In the genomic region with DNA sequence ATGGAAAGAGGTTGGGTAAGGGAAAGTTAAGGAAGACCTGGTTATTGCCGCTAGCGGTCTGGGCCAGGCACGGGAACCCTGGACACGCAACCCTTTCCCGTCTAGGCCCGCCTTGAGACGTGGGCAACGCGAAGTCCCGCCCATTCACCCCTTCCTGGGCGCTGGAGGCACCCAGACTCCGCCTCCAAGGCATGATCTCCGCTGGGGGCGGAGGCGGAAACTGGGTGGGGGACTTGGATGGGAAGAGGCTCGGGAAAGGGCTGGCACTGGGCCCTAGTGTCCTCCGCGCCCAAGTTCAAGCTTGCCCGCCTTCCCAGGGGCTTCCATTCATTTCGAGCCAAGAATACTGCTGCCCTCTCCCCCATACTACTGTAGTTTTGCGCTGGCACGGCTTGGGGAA, we compare ENCODE assay signal across 8 mouse cellular contexts. TPM values are rescaled to one million over a fixed set of nuclear protein-coding genes. Genes with fewer than 3 reads are reported as not detected.
DNase-seq lines count a peak whose midpoint lies in the region; ATAC-seq and TF ChIP-seq lines count a peak whose summit lies in the region.

A gene (plus strand): TSS at position 235 of the 400 bp plus-strand sequence.

- peaks cover 26% of the 10 kb centered on the region for H3K36me3 ChIP-seq in C2C12 (ENCODE audit: control insufficient read depth, insufficient read depth)
- H3K36me3 ChIP-seq in forebrain, embryonic 11.5 days (ENCODE audit: control insufficient read depth, insufficient read depth, low read length): no peaks in the 10 kb centered on the region
- no peaks in the 10 kb centered on the region; the same call in 1 of the 2 replicates for H3K36me3 ChIP-seq in heart, embryonic 16.5 days (ENCODE audit: control insufficient read depth, insufficient read depth)
- no peaks in the 10 kb centered on the region for H3K36me3 ChIP-seq in liver, embryonic 16.5 days (ENCODE audit: control insufficient read depth, insufficient read depth)
- H3K36me3 ChIP-seq in neural tube, embryonic 12.5 days: peaks cover 10% of the 10 kb centered on the region; the same call in 1 of the 2 replicates

- H3K4me3 ChIP-seq in C2C12 (ENCODE audit: insufficient read depth, poor library complexity, severe bottlenecking): peak within 1 kb of the TSS; percentile 75
- peak within 1 kb of the TSS; percentile 59 for H3K4me3 ChIP-seq in forebrain, embryonic 11.5 days (ENCODE audit: low read depth, low read length)
- H3K4me3 ChIP-seq in heart, embryonic 16.5 days (ENCODE audit: low read length): peak within 1 kb of the TSS; percentile 72
- peak within 1 kb of the TSS; percentile 54 for H3K4me3 ChIP-seq in liver, embryonic 16.5 days (ENCODE audit: low read depth, low read length)
- peak within 1 kb of the TSS; percentile 61 for H3K4me3 ChIP-seq in neural tube, embryonic 12.5 days

- H3K27me3 ChIP-seq in C2C12 (ENCODE audit: control insufficient read depth, insufficient read depth, insufficient read length): no peaks in the 10 kb centered on the region
- H3K27me3 ChIP-seq in forebrain, embryonic 11.5 days (ENCODE audit: control insufficient read depth, insufficient read depth, low read length): no peaks in the 10 kb centered on the region
- H3K27me3 ChIP-seq in heart, embryonic 16.5 days (ENCODE audit: control insufficient read depth, insufficient read depth, low read length): no peaks in the 10 kb centered on the region
- peaks cover 31% of the 10 kb centered on the region for H3K27me3 ChIP-seq in liver, embryonic 16.5 days (ENCODE audit: control insufficient read depth, insufficient read depth, low read depth, low read length)
- H3K27me3 ChIP-seq in neural tube, embryonic 12.5 days (replicated peaks): no peaks in the 10 kb centered on the region

- H3K9ac ChIP-seq in forebrain, embryonic 11.5 days (ENCODE audit: low read length): peak within 1 kb of the TSS; percentile 84
- H3K9ac ChIP-seq in heart, embryonic 16.5 days (ENCODE audit: low read length): peak within 1 kb of the TSS; percentile 90
- peak within 1 kb of the TSS; percentile 53 for H3K9ac ChIP-seq in liver, embryonic 16.5 days (ENCODE audit: low read depth, low read length)
- peak within 1 kb of the TSS; percentile 85 for H3K9ac ChIP-seq in neural tube, embryonic 12.5 days

- peaks cover 25% of the 10 kb centered on the region for H3K79me3 ChIP-seq in C2C12 (ENCODE audit: low read depth)

- H3K4me1 ChIP-seq in forebrain, embryonic 11.5 days (replicated peaks; ENCODE audit: control insufficient read depth, insufficient read depth, low read length): peaks cover 11% of the 10 kb centered on the region; the same call in 1 of the 2 replicates
- H3K4me1 ChIP-seq in heart, embryonic 16.5 days (ENCODE audit: control insufficient read depth, insufficient read depth, low read length): peaks cover 8% of the 10 kb centered on the region
- H3K4me1 ChIP-seq in liver, embryonic 16.5 days (ENCODE audit: control insufficient read depth, low read depth, low read length): peaks cover 8% of the 10 kb centered on the region
- H3K4me1 ChIP-seq in neural tube, embryonic 12.5 days: peaks cover 24% of the 10 kb centered on the region

- peak; percentile 72 for ATAC-seq in forebrain, embryonic 11.5 days (replicated peaks; ENCODE audit: low FRiP score)
- ATAC-seq in heart, embryonic 16.5 days (replicated peaks; ENCODE audit: extremely low read depth, insufficient read depth, low FRiP score): peak; percentile 73
- ATAC-seq in liver, embryonic 16.5 days (ENCODE audit: low read depth): peak; percentile 63
- 0 out of 2 replicates have a peak, but pooled peaks have one; percentile 45 for ATAC-seq in neural tube, embryonic 12.5 days (ENCODE audit: low FRiP score, low read depth)

- H3K79me2 ChIP-seq in C2C12 (ENCODE audit: control insufficient read depth, insufficient read depth): peaks cover 45% of the 10 kb centered on the region

- TF ChIP-seq CTCF in C2C12 (IDR thresholded peaks at IDR 0.05; ENCODE audit: control insufficient read depth, insufficient read depth, insufficient read length): no peak

- WGBS in forebrain, embryonic 11.5 days: 2% methylated on average over 22 of the region's 22 CpGs
- WGBS in heart, embryonic 16.5 days: 2% methylated on average over 22 of the region's 22 CpGs
- 5% methylated on average over 22 of the region's 22 CpGs for WGBS in liver, embryonic 16.5 days (ENCODE audit: insufficient replicate concordance)
- WGBS in neural tube, embryonic 12.5 days: 2% methylated on average over 22 of the region's 22 CpGs

- H3ac ChIP-seq in C2C12 (ENCODE audit: control insufficient read depth, insufficient read length, low read depth): peak within 1 kb of the TSS; percentile 78

- no peaks in the 10 kb centered on the region for H3K9me3 ChIP-seq in forebrain, embryonic 11.5 days (ENCODE audit: control insufficient read depth, low read length)
- no peaks in the 10 kb centered on the region for H3K9me3 ChIP-seq in heart, embryonic 16.5 days (replicated peaks; ENCODE audit: control insufficient read depth, low read length)
- no peaks in the 10 kb centered on the region for H3K9me3 ChIP-seq in liver, embryonic 16.5 days (replicated peaks; ENCODE audit: control insufficient read depth, low read length)
- H3K9me3 ChIP-seq in neural tube, embryonic 12.5 days: no peaks in the 10 kb centered on the region

- 0 out of 2 replicates have a peak within 1 kb of the TSS, but pooled peaks have one; percentile 18 for H3K27ac ChIP-seq in forebrain, embryonic 11.5 days (ENCODE audit: low read depth, low read length)
- peak within 1 kb of the TSS; percentile 86 for H3K27ac ChIP-seq in heart, embryonic 16.5 days (ENCODE audit: low read length)
- no peak within 1 kb of the TSS for H3K27ac ChIP-seq in liver, embryonic 16.5 days (ENCODE audit: low read length)
- peak within 1 kb of the TSS; percentile 32; the same call in 1 of the 2 replicates for H3K27ac ChIP-seq in neural tube, embryonic 12.5 days

- peak; percentile 92 for DNase-seq in adrenal gland, postnatal 14 days
- DNase-seq in forebrain, embryonic 11.5 days (ENCODE audit: low spot score): peak; percentile 85
- peak; percentile 84 to 92 for DNase-seq in kidney, postnatal 25 days
- DNase-seq in thymus, postnatal 14 days: peak; percentile 79

- peak within 1 kb of the TSS; percentile 86 for H3K4me2 ChIP-seq in forebrain, embryonic 11.5 days (ENCODE audit: low read depth, low read length, severe bottlenecking)
- H3K4me2 ChIP-seq in heart, embryonic 16.5 days (ENCODE audit: low read depth, low read length): peak within 1 kb of the TSS; percentile 97
- peak within 1 kb of the TSS; percentile 69 for H3K4me2 ChIP-seq in liver, embryonic 16.5 days (ENCODE audit: low read depth, low read length)
- H3K4me2 ChIP-seq in neural tube, embryonic 12.5 days (replicated peaks): peak within 1 kb of the TSS; percentile 98

TF ChIP-seq in C2C12, 6 proteins besides CTCF, POLR2A, EP300 and RAD21:
- TF ChIP-seq MAX (IDR thresholded peaks at IDR 0.05) (peak; percentile 69), CEBPB (IDR thresholded peaks at IDR 0.05; ENCODE audit: low read depth) (no peak)
TF ChIP-seq in C2C12: peak in this region for 1.

RNA-seq across cellular contexts. Expression of the gene that starts here (rescaled TPM):
- polyA plus RNA-seq in C2C12 (2012; fragmentation: generic; extraction: Trizol): 177 TPM
- 42.5 and 45.9 TPM in 2 replicates for total RNA-seq in adrenal gland, postnatal 14 days (2021)
- 49.1 and 50.4 TPM in 2 replicates for polyA plus RNA-seq in forebrain, embryonic 11.5 days (2014; fragmentation: Nextera tagmentation; extraction: Ambion mirVana)
- 62.7 and 76.1 TPM in 2 replicates for polyA plus RNA-seq in heart, embryonic 16.5 days (2015; fragmentation: Nextera tagmentation; extraction: Ambion mirVana)
- polyA plus RNA-seq in liver, embryonic 16.5 days (2015; fragmentation: Nextera tagmentation; extraction: Ambion mirVana): 13.5 and 15.8 TPM in 2 replicates
- polyA plus RNA-seq in neural tube, embryonic 12.5 days (2016; fragmentation: Nextera tagmentation; extraction: Ambion mirVana): 58.3 and 60.3 TPM in 2 replicates
